ENCODE assay signal across 20 mouse cellular contexts in genomic region chr1:54838486-54838805, GRCm38 (mm10).
DNase-seq lines count a peak whose midpoint lies in the region; ATAC-seq and TF ChIP-seq lines count a peak whose summit lies in the region.
"Had no signal": no experiment of that assay in that cellular context is flagged by ENCODE, and none has a peak within 500 bp of the region (broad histone marks: within the 10 kb centered on the region; RNA-seq: fewer than 3 reads in every experiment).

No protein-coding gene starts in this region.

- ATAC-seq in megakaryocyte-erythroid progenitor cell, adult 5-6 weeks (replicated peaks; ENCODE audit: low FRiP score, low TSS enrichment, poor library complexity, severe bottlenecking) = no peak
- ATAC-seq: CD4-positive, CD25-positive, alpha-beta regulatory T cell, adult 4 months; forebrain, embryonic 15.5 days had no signal

- 54% methylated on average over 6 of the region's 6 CpGs for WGBS in kidney, adult 2 months
- WGBS in spleen, adult 2 months = 68% methylated on average over 6 of the region's 6 CpGs

- no peak overlapping the region for H3K4me3 ChIP-seq in kidney, adult 2 months (ENCODE audit: insufficient read depth, low read depth, low read length)
- no peak overlapping the region for H3K4me3 ChIP-seq in spleen, adult 2 months (ENCODE audit: extremely low read depth, insufficient read depth, insufficient read length)
- H3K4me3 ChIP-seq: forebrain, embryonic 15.5 days; hindbrain, embryonic 15.5 days; limb, embryonic 15.5 days had no signal

- TF ChIP-seq POLR2A in kidney, adult 2 months (IDR thresholded peaks at IDR 0.05; ENCODE audit: low read depth, low read length) = no peak
- TF ChIP-seq POLR2A in spleen, adult 2 months (IDR thresholded peaks at IDR 0.05; ENCODE audit: low read depth, low read length) = no peak

- DNase-seq in kidney, adult 2 months = no peak
- DNase-seq in kidney, adult 8-10 months = no peak
- DNase-seq in spleen, adult 2 months (ENCODE audit: low read depth in 1 of 2, low spot score in 2 of 2) = no peak
- no peak for DNase-seq in spleen, adult 18-20 months
- peak; percentile 46 for DNase-seq in lung, postnatal 10 days
- no peak for DNase-seq in spleen, postnatal 36 days (ENCODE audit: low spot score in 2 of 2)
- DNase-seq: cerebellum, adult 11 months; cerebellum, postnatal 25 days; kidney, adult 11 months; layer of hippocampus, postnatal 36 days; midbrain, embryonic 14.5 days; retina, postnatal 1 day; right cerebral cortex, postnatal 4 days; thymus, adult 18-20 months had no signal

- no peak for TF ChIP-seq CTCF in kidney, adult 2 months (conservative IDR thresholded peaks at IDR 0.05; ENCODE audit: insufficient read depth, insufficient read length, low read depth, low read length)
- TF ChIP-seq CTCF in spleen, adult 2 months (IDR thresholded peaks at IDR 0.05; ENCODE audit: extremely low read depth, insufficient read depth, insufficient read length, insufficient replicate concordance) = no peak

- no peaks in the 10 kb centered on the region for H3K27me3 ChIP-seq in kidney, adult 2 months (replicated peaks; ENCODE audit: control insufficient read depth, insufficient read depth, low read length)
- H3K27me3 ChIP-seq in spleen, adult 2 months (ENCODE audit: control insufficient read depth, insufficient read depth, low read length) = no peaks in the 10 kb centered on the region
- H3K27me3 ChIP-seq: forebrain, embryonic 15.5 days; hindbrain, embryonic 15.5 days; limb, embryonic 15.5 days had no signal

- H3K27ac ChIP-seq in kidney, adult 2 months (ENCODE audit: insufficient read depth, low read depth, low read length) = peak overlapping the region; percentile 27
- H3K27ac ChIP-seq in spleen, adult 2 months (ENCODE audit: insufficient read depth, low read length) = 0 out of 2 replicates have a peak overlapping the region, but pooled peaks have one; percentile 15
- H3K27ac ChIP-seq: forebrain, embryonic 15.5 days; hindbrain, embryonic 15.5 days had no signal

- H3K4me1 ChIP-seq in kidney, adult 2 months (ENCODE audit: control insufficient read depth, insufficient read depth, low read length) = peaks cover 3% of the 10 kb centered on the region; the same call in 1 of the 2 replicates
- peaks cover 28% of the 10 kb centered on the region for H3K4me1 ChIP-seq in spleen, adult 2 months (ENCODE audit: control insufficient read depth, insufficient read depth, insufficient read length)
- H3K4me1 ChIP-seq: hindbrain, embryonic 15.5 days had no signal

- H3K36me3 ChIP-seq in kidney, adult 2 months (ENCODE audit: control insufficient read depth, insufficient read depth, low read length) = no peaks in the 10 kb centered on the region
- no peaks in the 10 kb centered on the region for H3K36me3 ChIP-seq in spleen, adult 2 months (ENCODE audit: control insufficient read depth, insufficient read depth, low read length)
- H3K36me3 ChIP-seq: forebrain, embryonic 15.5 days; G1E; hindbrain, embryonic 15.5 days; limb, embryonic 15.5 days had no signal
